Mouse (Mus musculus) A20 (cell line): Measurements from ENCODE around the gene Arpp21.
A peak's percentile ranks its signal among the peaks of the same experiment; 100 is the strongest.

ENCODE experiments used
- DNase-seq: peaks from one replicate; pipeline ENCODE4 v3.0.0-alpha.2; 2011; ENCODE audit warnings: low read depth, low spot score

The Arpp21 gene

GRCm38 (mm10) chr9:112180006-112180405 lies 55.7 kb downstream of the Arpp21 start:
- DNase-seq, result no peak

- no peak for DNase-seq
Measured at GRCm38 (mm10) chr9:112178438-112178837, 57.3 kb downstream of the Arpp21 start.

GRCm38 (mm10) chr9:112177569-112177968 lies 58.2 kb downstream of the Arpp21 start:
- DNase-seq, result no peak

GRCm38 (mm10) chr9:112176317-112176716 lies 59.4 kb downstream of the Arpp21 start:
- DNase-seq, result no peak

GRCm38 (mm10) chr9:112174407-112175357 lies 61.1 kb downstream of the Arpp21 start:
- DNase-seq, result no peak

GRCm38 (mm10) chr9:112173778-112174177 lies 62.0 kb downstream of the Arpp21 start:
- no peak for DNase-seq

- DNase-seq, result no peak
Measured at GRCm38 (mm10) chr9:112164677-112165076, 71.1 kb downstream of the Arpp21 start.

GRCm38 (mm10) chr9:112160981-112161380 lies 74.8 kb downstream of the Arpp21 start:
- DNase-seq, result no peak

GRCm38 (mm10) chr9:112153972-112154371 lies 81.8 kb downstream of the Arpp21 start:
- no peak for DNase-seq

- DNase-seq, result no peak
Measured at GRCm38 (mm10) chr9:112152762-112153161, 83.0 kb downstream of the Arpp21 start.

GRCm38 (mm10) chr9:112151177-112151576 lies 84.6 kb downstream of the Arpp21 start:
- no peak for DNase-seq

GRCm38 (mm10) chr9:112140658-112141057 lies 95.1 kb downstream of the Arpp21 start:
- no peak for DNase-seq

GRCm38 (mm10) chr9:112137820-112138219 lies 97.9 kb downstream of the Arpp21 start:
- no peak for DNase-seq

- no peak for DNase-seq
Measured at GRCm38 (mm10) chr9:112130812-112131211, 104.9 kb downstream of the Arpp21 start.

- DNase-seq, result no peak
Measured at GRCm38 (mm10) chr9:112124667-112125066, 111.1 kb downstream of the Arpp21 start.

GRCm38 (mm10) chr9:112124184-112124583 lies 111.6 kb downstream of the Arpp21 start:
- no peak for DNase-seq

GRCm38 (mm10) chr9:112123421-112123828 lies 112.3 kb downstream of the Arpp21 start:
- DNase-seq, result no peak

- no peak for DNase-seq
Measured at GRCm38 (mm10) chr9:112119535-112119934, 116.2 kb downstream of the Arpp21 start.

- no peak for DNase-seq
Measured at GRCm38 (mm10) chr9:112119106-112119433, 116.7 kb downstream of the Arpp21 start.

GRCm38 (mm10) chr9:112118411-112119105 lies 117.2 kb downstream of the Arpp21 start:
- DNase-seq, result no peak

GRCm38 (mm10) chr9:112117632-112118410 lies 117.9 kb downstream of the Arpp21 start:
- no peak for DNase-seq

GRCm38 (mm10) chr9:112111610-112112009 lies 124.1 kb downstream of the Arpp21 start:
- peak; percentile 1 for DNase-seq
